Mouse (Mus musculus) cerebellum, adult 2 months (tissue): Measurements from ENCODE around the gene Thy1. TPM values are rescaled to one million over a fixed set of nuclear protein-coding genes. Genes with fewer than 3 reads are reported as not detected.

Source experiments
- DNase-seq, 2 experiments: peaks; one replicate each; pipeline ENCODE4 v3.0.0; 2021
- H3K27ac ChIP-seq: fragments of 200-500 bp; 2 replicates; pipeline ENCODE4 v1.5.1; 2012; ENCODE audit warnings: low read length, control low read depth, inconsistent platforms; ENCODE audit not compliant: insufficient read depth
- H3K27me3 ChIP-seq: fragments of 200-500 bp; 2 replicates; pipeline ENCODE4 v1.6.1; 2012; ENCODE audit warnings: inconsistent platforms, mild to moderate bottlenecking, low read length, moderate library complexity; ENCODE audit not compliant: control insufficient read depth, insufficient read depth
- H3K4me1 ChIP-seq: fragments of 200-500 bp; 2 replicates; pipeline ENCODE4 v1.6.1; 2011; ENCODE audit warnings: low read length; ENCODE audit not compliant: control insufficient read depth, insufficient read depth
- H3K4me3 ChIP-seq: fragments of 200-500 bp; replicated peaks from 2 replicates; pipeline ENCODE3; 2011; ENCODE audit warnings: mild to moderate bottlenecking, low read depth, low read length, control low read depth; ENCODE audit not compliant: insufficient read depth
- CTCF ChIP-seq: fragments of 200-500 bp; IDR thresholded peaks from 2 replicates; pipeline ENCODE4 v1.5.1; 2011; ENCODE audit warnings: low read depth, mild to moderate bottlenecking, control low read depth, low read length, moderate library complexity, borderline replicate concordance; ENCODE audit not compliant: insufficient read depth
- POLR2A ChIP-seq: fragments of 200-500 bp; IDR thresholded peaks from 2 replicates; pipeline ENCODE4 v1.6.1; 2011; ENCODE audit warnings: low read length, control low read depth, borderline replicate concordance; ENCODE audit not compliant: insufficient read depth
- whole genome bisulfite sequencing: fragments of 180-500 bp; shearing (Covaris S2); methylation state at CpG from one replicate; pipeline ENCODE4 v1.1.7; 2018; 5-methylcytosine and 5-hydroxymethylcytosine counted together
- polyA plus RNA-seq: library from polyadenylated mRNA; depleted of rRNA; stranded (reverse); fragments of >200 nt; gene quantifications from 2 replicates; pipeline ENCODE4 v1.2.3, GENCODE M21; 2012

Thy1 gene
- polyA plus RNA-seq, 1 experiment = 925 TPM

GRCm38 (mm10) chr9:44073115-44073514, 29.9 kb downstream of the Thy1 start:
- H3K4me3 ChIP-seq = peak overlapping the region; percentile 3
- H3K4me1 ChIP-seq = peaks cover 53% of the 10 kb centered on the region
- peak overlapping the region; percentile 49; the same call in 1 of the 2 replicates for H3K27ac ChIP-seq
- 14% methylated on average over 5 of the region's 5 CpGs for WGBS
- H3K27me3 ChIP-seq = no peaks in the 10 kb centered on the region
- TF ChIP-seq CTCF = no peak
- TF ChIP-seq POLR2A = no peak
- peak; percentile 73 to 79 for DNase-seq

- no peak overlapping the region for H3K4me3 ChIP-seq
- WGBS = 71% methylated on average over 9 of the region's 9 CpGs
- H3K27ac ChIP-seq = no peak overlapping the region
- no peaks in the 10 kb centered on the region for H3K27me3 ChIP-seq
- TF ChIP-seq POLR2A (no peak), CTCF (peak; percentile 49; the same call in 1 of the 2 replicates)
- peak; percentile 46 to 52 for DNase-seq
- peaks cover 63% of the 10 kb centered on the region for H3K4me1 ChIP-seq
Observed at GRCm38 (mm10) chr9:44074395-44075275, 31.5 kb downstream of the Thy1 start.

GRCm38 (mm10) chr9:44075276-44075995, 32.3 kb downstream of the Thy1 start:
- 67% methylated on average over 24 of the region's 24 CpGs for WGBS
- Histone ChIP-seq H3K27ac (no peak overlapping the region), H3K4me1 (peaks cover 65% of the 10 kb centered on the region), H3K4me3 (no peak overlapping the region), H3K27me3 (no peaks in the 10 kb centered on the region)
- peak; percentile 42 to 51 for DNase-seq
- TF ChIP-seq CTCF (no peak), POLR2A (no peak)

- no peak for TF ChIP-seq POLR2A
- no peak for TF ChIP-seq CTCF
- WGBS = 69% methylated on average over 16 of the region's 16 CpGs
- peak in 1 of 2 experiments; percentile 18 for DNase-seq
Observed at GRCm38 (mm10) chr9:44075996-44076763, 33.0 kb downstream of the Thy1 start.

GRCm38 (mm10) chr9:44076764-44077120, 33.6 kb downstream of the Thy1 start:
- WGBS = 13% methylated on average over 5 of the region's 5 CpGs

More at GRCm38 (mm10) chr9:44075996-44076763, 33.0 kb downstream of the Thy1 start:
- no peak overlapping the region for H3K4me3 ChIP-seq
- peak overlapping the region; percentile 22; the same call in 1 of the 2 replicates for H3K27ac ChIP-seq
- no peaks in the 10 kb centered on the region for H3K27me3 ChIP-seq
- H3K4me1 ChIP-seq = peaks cover 70% of the 10 kb centered on the region

DNA sequence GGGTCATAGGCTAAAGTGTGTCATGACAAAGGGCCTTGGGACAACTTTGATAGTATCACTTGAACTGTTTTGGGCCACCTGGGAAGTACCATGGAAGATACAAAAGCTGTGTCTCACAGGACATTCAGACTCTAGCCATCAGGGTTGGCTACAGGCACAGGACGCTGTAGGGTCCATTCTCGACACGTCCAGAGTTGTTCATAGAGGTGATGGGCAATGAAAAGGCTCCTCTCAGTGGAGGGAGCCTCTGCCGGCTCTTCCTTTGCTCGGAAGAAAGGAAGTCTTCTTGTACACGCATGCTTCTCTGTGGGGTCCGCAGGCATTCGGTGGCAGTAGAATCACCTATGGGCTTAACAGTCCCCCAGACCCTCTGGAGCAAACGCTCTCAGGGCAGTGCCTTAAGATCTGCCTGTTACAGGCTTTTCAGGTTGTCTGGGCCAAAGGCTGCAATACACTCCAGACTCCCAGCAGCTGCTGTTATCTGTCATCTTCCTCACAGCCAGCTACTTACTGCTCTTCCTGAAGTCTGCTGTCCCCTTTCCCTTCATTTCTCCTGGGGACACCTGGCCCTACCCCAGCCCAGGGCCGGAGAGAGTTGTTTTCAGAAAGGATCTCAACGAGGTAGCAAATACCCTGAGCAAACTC, 34.2 kb downstream of the Thy1 start:
- 80% methylated on average over 11 of the region's 11 CpGs for WGBS
- TF ChIP-seq POLR2A (no peak), CTCF (no peak)
- peak in 1 of 2 experiments; percentile 15 for DNase-seq
- Histone ChIP-seq H3K4me3 (no peak overlapping the region), H3K27ac (peak overlapping the region; percentile 70), H3K4me1 (peaks cover 64% of the 10 kb centered on the region), H3K27me3 (no peaks in the 10 kb centered on the region)

More at GRCm38 (mm10) chr9:44076764-44077120, 33.6 kb downstream of the Thy1 start:
- Histone ChIP-seq H3K27me3 (no peaks in the 10 kb centered on the region), H3K4me3 (no peak overlapping the region), H3K4me1 (peaks cover 67% of the 10 kb centered on the region), H3K27ac (no peak overlapping the region)
- peak; percentile 68 to 76 for DNase-seq
- TF ChIP-seq POLR2A (no peak), CTCF (peak; percentile 69; the same call in 1 of the 2 replicates)
